Mouse (Mus musculus) E14TG2a.4 (cell line): ENCODE measurements around the gene Zbtb9.

Experiments used
- CTCF ChIP-seq: conservative IDR thresholded peaks from 2 replicates; pipeline ENCODE4 v1.5.1; 2014; ENCODE audit warnings: low read length
- NANOG ChIP-seq: IDR thresholded peaks from 2 replicates; pipeline ENCODE4 v1.6.1; 2014; ENCODE audit warnings: borderline replicate concordance, low read length, mixed read lengths
- POU5F1 ChIP-seq: IDR thresholded peaks from 2 replicates; pipeline ENCODE4 v1.6.1; 2014; ENCODE audit warnings: low read length, borderline replicate concordance

DNA sequence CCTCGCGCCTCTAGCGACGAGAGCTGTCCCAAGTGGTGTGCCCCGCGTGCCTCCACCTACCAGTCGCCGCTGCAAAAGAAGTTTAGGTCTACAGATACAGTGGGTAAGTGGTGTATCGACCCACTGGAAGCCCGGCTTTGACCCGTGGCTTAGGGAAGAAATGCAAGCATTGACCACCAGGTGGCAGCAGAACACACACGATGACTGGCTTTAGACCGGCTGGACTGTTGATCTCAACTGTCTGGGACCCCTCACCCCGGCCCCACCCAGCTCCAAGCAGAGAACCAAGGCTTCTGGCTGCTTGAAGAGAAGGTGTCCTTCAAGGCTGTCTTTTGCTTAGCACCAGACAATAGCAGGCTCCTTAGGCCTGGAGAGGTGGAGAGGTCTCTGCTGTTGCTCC, 59.9 kb downstream of the Zbtb9 start:
- peak; percentile 84 for TF ChIP-seq CTCF
- no peak for TF ChIP-seq NANOG
- TF ChIP-seq POU5F1: no peak
